Mouse (Mus musculus) heart, adult 11 months (tissue): Measurements from ENCODE around the gene Crhr1.
A peak's percentile ranks its signal among the peaks of the same experiment; 100 is the strongest.
"Not testable (repeated sequence)": the region's sequence is repeated elsewhere in the genome, so short reads cannot be mapped to it uniquely, and the experiment has no call there.

Experiments
- DNase-seq: peaks from one replicate; pipeline ENCODE4 v3.0.0; 2022

Crhr1 gene

DNA sequence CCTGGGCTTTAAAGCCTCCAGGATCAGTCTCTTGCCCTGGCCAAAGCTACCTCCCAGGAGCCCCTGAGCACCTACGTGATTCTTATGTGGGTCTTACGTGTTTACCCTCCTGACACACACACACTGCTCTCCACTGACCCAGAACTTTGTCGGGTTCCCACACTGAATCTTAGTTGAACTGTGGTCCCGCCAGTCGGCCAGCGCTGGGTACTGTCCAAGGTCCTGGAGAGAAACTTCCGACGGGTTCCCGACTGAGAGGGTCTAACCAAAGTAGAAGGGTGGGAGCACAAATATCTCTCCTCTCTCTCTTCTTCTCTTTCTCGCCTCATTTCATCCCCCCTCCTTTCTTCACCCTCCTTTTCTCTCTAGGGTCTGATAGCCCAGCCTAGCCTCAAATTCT lies 65.2 kb downstream of the Crhr1 start:
- DNase-seq = no peak

DNA sequence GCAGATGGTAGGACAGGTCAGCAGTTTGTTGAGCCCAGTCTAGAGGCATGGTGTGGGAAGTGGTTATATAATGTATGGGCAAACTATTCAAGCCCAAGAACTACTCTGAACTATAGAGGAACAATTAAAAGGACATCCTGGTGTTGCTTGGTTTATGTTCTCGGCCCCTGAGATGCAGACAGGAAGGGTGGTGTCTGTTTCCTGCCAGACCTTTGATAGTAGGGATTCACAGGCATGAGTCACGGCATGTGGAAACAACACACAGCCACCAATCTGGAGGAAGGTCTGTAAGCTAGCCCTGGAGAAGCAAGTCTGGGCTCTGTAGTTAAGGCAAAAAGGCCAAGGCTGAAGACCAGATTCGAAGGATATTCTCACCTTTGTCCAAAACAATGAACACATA lies 70.6 kb downstream of the Crhr1 start:
- DNase-seq = no peak

DNA sequence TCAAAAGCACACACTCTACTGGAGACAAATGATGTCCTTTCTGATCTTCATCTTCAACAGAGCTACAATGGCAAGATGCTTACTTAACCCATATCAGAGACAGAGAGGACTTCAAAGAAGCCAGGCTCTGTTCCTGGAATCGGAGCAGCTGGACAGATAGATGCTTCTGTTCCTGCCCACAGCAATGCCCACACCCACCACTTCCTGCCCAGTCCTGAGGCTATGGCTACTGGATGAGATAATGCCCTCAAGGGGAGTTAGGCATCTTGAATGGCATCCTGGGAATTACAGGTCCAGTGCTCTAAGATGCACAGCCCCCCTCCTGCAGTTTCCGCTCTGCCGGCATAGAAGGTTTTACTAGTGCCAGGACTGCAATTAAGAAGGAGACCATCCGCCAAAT lies 73.9 kb downstream of the Crhr1 start:
- no peak for DNase-seq

DNA sequence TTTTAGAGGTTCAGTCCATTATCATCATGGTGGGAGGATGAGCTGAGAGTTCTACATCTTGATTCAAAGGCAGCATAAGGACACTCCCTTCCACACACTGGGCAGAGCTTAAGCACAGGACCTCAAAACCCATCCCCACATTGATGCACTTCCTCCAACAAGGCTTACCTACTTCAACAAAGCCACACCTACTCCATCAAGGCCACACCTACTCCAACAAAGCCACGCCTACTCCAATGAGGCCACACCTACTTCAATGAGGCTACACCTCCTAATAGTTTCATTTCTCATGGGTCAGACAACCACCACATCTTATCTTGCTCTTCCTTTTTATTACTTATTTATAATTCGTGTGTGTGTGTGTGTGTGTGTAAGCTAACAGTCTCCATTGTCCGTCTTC lies 76.4 kb downstream of the Crhr1 start:
- DNase-seq = no peak

DNA sequence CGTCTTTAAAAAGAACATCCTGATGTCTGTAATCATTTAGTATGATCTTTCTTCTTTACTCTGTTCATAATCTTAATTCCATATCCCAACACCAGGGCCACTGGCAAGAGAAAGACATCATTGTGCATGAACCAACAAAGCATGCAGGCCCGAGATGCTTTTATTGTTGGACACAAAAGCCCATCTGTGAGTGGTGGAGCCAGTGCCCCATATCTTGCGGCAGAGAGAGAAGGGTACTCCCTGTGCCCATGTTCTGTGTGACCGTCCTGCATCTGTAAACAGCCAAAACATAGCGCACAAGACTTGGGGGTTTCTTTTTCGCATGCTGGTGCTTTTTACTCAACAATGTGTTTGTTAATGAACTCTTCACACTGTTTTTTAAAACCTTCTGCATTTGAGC lies 78.6 kb downstream of the Crhr1 start:
- DNase-seq = no peak

DNA sequence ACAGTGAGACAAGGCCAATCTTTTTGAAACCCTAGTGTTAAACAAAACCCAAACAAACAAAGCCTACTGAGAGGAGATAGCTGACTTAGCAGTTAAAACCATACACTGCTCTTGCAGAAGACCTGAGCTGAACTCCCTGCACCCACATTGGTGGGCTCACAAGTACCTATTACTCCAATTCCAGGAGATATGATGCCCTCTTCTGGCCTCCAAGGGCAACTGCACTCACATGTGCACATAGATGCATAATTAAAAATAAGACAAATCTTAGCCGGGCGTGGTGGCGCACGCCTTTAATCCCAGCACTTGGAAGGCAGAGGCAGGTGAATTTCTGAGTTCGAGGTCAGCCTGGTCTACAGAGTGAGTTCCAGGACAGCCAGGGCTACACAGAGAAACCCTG lies 81.5 kb downstream of the Crhr1 start:
- DNase-seq = not testable (repeated sequence)

DNA sequence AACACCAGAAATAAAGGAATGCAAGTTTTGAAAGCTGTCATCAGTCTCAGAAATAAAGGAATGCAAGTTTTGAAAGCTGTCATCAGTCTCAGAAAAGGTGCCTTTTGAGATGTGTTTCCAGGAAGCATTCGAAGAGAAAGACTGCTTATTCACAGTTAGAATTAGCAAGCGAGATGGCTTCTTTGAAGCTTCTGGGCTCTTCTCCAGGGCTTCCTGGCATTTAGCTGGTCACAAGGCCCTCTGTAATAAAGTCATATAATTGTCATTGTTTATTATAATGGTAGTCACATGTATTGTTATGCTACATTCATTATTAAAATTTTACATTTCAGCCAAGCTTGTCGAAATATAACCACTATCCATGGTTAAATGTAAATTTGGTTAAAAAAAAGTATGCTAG lies 85.4 kb downstream of the Crhr1 start:
- no peak for DNase-seq

DNA sequence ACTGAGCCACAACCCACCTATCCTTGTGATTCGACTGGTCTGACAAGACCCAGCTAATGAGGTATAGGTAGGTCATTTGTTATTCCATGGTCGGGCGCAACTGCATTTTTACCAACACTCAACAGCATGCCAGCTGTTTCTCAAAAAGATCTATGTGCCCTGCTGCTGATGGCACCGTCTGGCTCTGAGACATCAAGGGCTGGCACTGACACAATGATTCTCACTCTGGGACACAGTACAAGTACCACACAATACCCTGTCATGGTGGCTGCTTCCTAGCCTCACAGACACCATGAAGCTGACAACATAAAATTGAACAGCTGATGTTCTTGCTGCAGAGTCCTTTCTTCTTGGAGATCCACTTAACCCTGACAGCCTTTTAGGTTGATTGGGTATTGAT lies 87.6 kb downstream of the Crhr1 start:
- DNase-seq = peak; percentile 67

DNA sequence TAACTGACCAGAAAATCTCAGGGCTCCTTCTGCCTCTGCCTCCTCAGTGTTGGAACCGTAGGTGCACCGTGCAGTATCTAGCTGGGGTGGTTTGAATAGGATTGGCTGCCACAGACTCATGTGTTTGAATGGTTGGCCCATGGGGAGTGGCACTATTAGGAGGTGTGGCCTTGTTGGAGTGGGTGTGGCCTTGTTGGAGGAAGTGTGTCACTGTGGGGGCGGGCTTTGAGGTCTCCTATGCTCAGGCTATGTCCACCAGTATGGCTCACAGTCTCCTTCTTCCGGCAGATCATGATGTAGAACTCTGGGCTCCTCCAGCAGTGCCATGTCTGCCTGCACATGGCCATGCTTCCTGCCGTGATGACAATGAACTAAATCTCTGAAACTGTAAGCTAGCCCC lies 89.1 kb downstream of the Crhr1 start:
- peak; percentile 79 for DNase-seq

DNA sequence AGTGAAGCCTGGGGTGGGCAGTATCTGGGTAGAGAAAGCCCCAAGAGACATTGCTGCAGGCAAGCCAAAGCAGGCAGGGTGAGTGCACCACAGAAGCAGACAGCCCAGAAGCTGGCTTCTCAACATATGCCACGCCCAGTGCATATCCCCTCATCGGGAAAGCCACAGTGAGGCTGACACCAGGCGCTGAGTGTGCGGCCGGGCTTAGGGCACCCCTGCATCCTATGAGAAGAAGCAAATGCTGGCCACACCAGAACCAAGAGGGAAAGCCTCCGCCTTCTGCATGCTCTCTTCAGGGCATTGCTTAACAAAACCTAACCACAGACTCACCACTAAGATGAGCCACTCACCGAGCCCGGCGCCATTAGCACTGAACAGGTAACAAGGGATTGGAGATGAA lies 90.6 kb downstream of the Crhr1 start:
- DNase-seq = peak; percentile 63
